Mouse (Mus musculus): Measurements from ENCODE around the gene Olfr694.

DNA sequence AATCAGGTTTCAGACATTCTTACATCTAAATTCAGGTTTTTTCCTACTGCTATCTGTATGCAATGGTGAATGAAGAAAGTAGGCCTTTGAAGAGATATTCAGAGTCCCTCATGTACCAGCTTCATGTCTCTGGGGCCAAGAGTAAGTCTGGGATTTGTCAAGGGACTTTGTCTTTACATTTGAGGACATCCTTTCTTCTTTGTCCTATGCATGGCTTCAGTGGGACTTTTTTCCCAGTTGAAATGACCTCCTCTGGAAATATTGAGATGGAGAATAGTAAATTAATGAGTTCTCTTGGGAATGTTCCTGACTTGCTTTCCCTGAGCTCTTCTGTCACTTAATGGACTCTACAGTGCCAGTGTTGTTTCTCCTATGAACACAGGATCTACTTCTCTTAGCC lies 11.1 kb downstream of the Olfr694 start, which contains the start of gene Olfr693:
- TF ChIP-seq CTCF (IDR thresholded peaks at IDR 0.05; ENCODE audit: low read depth, low read length): no peak
- TF ChIP-seq POLR2A (IDR thresholded peaks at IDR 0.05; ENCODE audit: insufficient read depth, low read length): no peak

Data from ES-Bruce4 (cell line).